Mouse (Mus musculus): ENCODE measurements around the gene Cpxm1.

- TF ChIP-seq POLR2A (IDR thresholded peaks at IDR 0.05; ENCODE audit: low read depth, low read length), result no peak
- peak; percentile 51 for TF ChIP-seq CTCF (conservative IDR thresholded peaks at IDR 0.05; ENCODE audit: insufficient read depth, insufficient read length, low read depth, low read length)
Measured at GRCm38 (mm10) chr2:130433152-130433551, 35.8 kb upstream of the Cpxm1 start.

Data from kidney, adult 2 months (tissue).